Mouse (Mus musculus): ENCODE results near the gene Zdhhc18. TPM values are rescaled to one million over a fixed set of nuclear protein-coding genes. Genes with fewer than 3 reads are reported as not detected.
"Not testable (repeated sequence)": the region's sequence is repeated elsewhere in the genome, so short reads cannot be mapped to it uniquely, and the experiment has no call there.

Zdhhc18 gene
- total RNA-seq, 1 experiment from 2014 or later: 14.5 TPM

- ATAC-seq (replicated peaks; ENCODE audit: low read depth, poor library complexity, severe bottlenecking): peak; percentile 79
These were observed 16.2 kb upstream of the Zdhhc18 start for GRCm38 (mm10) chr4:133666199-133666598.

- no peak for ATAC-seq (replicated peaks; ENCODE audit: low read depth, poor library complexity, severe bottlenecking)
These were observed 15.2 kb upstream of the Zdhhc18 start for GRCm38 (mm10) chr4:133665118-133665517.

GRCm38 (mm10) chr4:133662945-133663344, 13.0 kb upstream of the Zdhhc18 start:
- no peak for ATAC-seq (replicated peaks; ENCODE audit: low read depth, poor library complexity, severe bottlenecking)

GRCm38 (mm10) chr4:133662421-133662820, 12.5 kb upstream of the Zdhhc18 start:
- no peak for ATAC-seq (replicated peaks; ENCODE audit: low read depth, poor library complexity, severe bottlenecking)

- ATAC-seq (replicated peaks; ENCODE audit: low read depth, poor library complexity, severe bottlenecking): peak; percentile 37
These were observed 10.5 kb upstream of the Zdhhc18 start for GRCm38 (mm10) chr4:133660193-133661155.

- peak; percentile 75 for ATAC-seq (replicated peaks; ENCODE audit: low read depth, poor library complexity, severe bottlenecking)
These were observed 9.7 kb upstream of the Zdhhc18 start for GRCm38 (mm10) chr4:133659497-133660192.

- ATAC-seq (replicated peaks; ENCODE audit: low read depth, poor library complexity, severe bottlenecking): no peak
These were observed 8.8 kb upstream of the Zdhhc18 start for GRCm38 (mm10) chr4:133658729-133659128.

- no peak for ATAC-seq (replicated peaks; ENCODE audit: low read depth, poor library complexity, severe bottlenecking)
These were observed 8.0 kb upstream of the Zdhhc18 start for GRCm38 (mm10) chr4:133657829-133658458.

- ATAC-seq (replicated peaks; ENCODE audit: low read depth, poor library complexity, severe bottlenecking): no peak
These were observed 7.0 kb upstream of the Zdhhc18 start for GRCm38 (mm10) chr4:133656997-133657396.

GRCm38 (mm10) chr4:133656294-133656693, 6.3 kb upstream of the Zdhhc18 start:
- no peak for ATAC-seq (replicated peaks; ENCODE audit: low read depth, poor library complexity, severe bottlenecking)

- ATAC-seq (replicated peaks; ENCODE audit: low read depth, poor library complexity, severe bottlenecking): not testable (repeated sequence)
These were observed 4.1 kb upstream of the Zdhhc18 start for GRCm38 (mm10) chr4:133654070-133654469.

- no peak for ATAC-seq (replicated peaks; ENCODE audit: low read depth, poor library complexity, severe bottlenecking)
These were observed 2.8 kb upstream of the Zdhhc18 start for GRCm38 (mm10) chr4:133652746-133653145.

- ATAC-seq (replicated peaks; ENCODE audit: low read depth, poor library complexity, severe bottlenecking): no peak
These were observed 2.0 kb upstream of the Zdhhc18 start for GRCm38 (mm10) chr4:133651986-133652385.

- ATAC-seq (replicated peaks; ENCODE audit: low read depth, poor library complexity, severe bottlenecking): 0 out of 2 replicates have a peak, but pooled peaks have one; percentile 13
These were observed 1.5 kb upstream of the Zdhhc18 start for GRCm38 (mm10) chr4:133651445-133651844.

GRCm38 (mm10) chr4:133649464-133649863, 490 bp downstream of the Zdhhc18 start:
- ATAC-seq (replicated peaks; ENCODE audit: low read depth, poor library complexity, severe bottlenecking): not testable (repeated sequence)

- no peak for ATAC-seq (replicated peaks; ENCODE audit: low read depth, poor library complexity, severe bottlenecking)
These were observed 4.3 kb downstream of the Zdhhc18 start for GRCm38 (mm10) chr4:133645680-133646079.

- no peak for ATAC-seq (replicated peaks; ENCODE audit: low read depth, poor library complexity, severe bottlenecking)
These were observed 4.8 kb downstream of the Zdhhc18 start for GRCm38 (mm10) chr4:133645195-133645594.

GRCm38 (mm10) chr4:133634043-133634410, 15.9 kb downstream of the Zdhhc18 start:
- no peak for ATAC-seq (replicated peaks; ENCODE audit: low read depth, poor library complexity, severe bottlenecking)

- peak; percentile 90 for ATAC-seq (replicated peaks; ENCODE audit: low read depth, poor library complexity, severe bottlenecking)
These were observed 16.5 kb downstream of the Zdhhc18 start for GRCm38 (mm10) chr4:133633332-133634042.

All from common myeloid progenitor, adult 5-6 weeks (primary cell).